Mouse (Mus musculus) spleen, adult 2 months (tissue): ENCODE data around the gene Abhd8.
A peak's percentile ranks its signal among the peaks of the same experiment; 100 is the strongest.

Source experiments
- CTCF ChIP-seq: fragments of 200-500 bp; IDR thresholded peaks from 2 replicates; pipeline ENCODE4 v1.5.1; 2011; ENCODE audit warnings: mild to moderate bottlenecking, inconsistent platforms; ENCODE audit not compliant: insufficient read depth, insufficient read length, insufficient replicate concordance; ENCODE audit errors: extremely low read depth
- POLR2A ChIP-seq: fragments of 200-500 bp; IDR thresholded peaks from 2 replicates; pipeline ENCODE4 v1.6.1; 2011; ENCODE audit warnings: low read depth, low read length, inconsistent platforms

DNA sequence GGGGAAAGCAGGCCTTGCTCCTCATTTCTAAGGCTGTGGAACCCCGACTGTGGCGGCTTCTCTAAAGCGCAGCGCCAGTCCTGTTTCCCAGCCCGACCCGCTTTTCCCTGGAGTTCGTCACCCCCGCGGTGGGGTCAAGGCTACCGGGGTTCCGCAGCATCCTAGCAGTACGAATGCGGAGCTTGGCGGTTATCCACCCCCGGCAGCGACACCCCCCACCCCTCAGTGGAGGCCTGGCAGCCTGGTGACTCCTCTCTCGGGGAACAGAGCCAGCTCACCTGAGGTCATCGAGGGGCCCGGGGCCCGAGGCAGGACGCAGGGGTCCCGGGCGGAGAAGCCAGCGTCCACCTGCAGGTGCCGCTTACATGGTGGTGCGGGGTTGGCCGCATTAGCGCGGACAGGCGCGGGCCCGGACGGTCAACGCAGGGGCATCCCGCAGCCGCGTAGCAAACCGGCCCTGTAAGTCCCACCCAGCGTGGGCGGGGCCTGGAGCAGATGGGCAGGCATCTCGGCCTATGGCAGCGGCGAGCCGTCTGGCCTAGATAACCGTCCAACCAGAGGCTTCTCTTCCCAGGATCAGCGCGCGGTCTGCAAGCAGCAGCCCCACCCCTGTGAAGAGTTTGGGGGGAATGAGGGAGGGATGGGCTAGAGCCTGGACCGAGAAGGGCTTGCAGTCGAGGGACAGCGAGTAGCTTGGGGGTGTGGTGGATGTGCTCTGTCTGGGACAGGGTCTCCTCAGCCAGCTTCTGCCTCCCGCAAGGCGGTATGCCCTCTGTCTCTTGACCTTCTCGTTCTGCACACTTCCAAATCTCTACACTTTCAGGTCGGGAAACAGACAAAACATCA, at the start of gene Abhd8:
- TF ChIP-seq POLR2A (0 out of 2 replicates have a peak, but pooled peaks have one; percentile 10), CTCF (no peak)
